Mouse (Mus musculus) lung, adult 2 months (tissue): ENCODE measurements around the gene Myo1b. TPM values are rescaled to one million over a fixed set of nuclear protein-coding genes. Genes with fewer than 3 reads are reported as not detected.

Experiments used
- DNase-seq: peaks from one replicate; pipeline ENCODE4 v3.0.0; 2022
- H3K4me1 ChIP-seq: fragments of 200-500 bp; 2 replicates; pipeline ENCODE4 v1.6.1; 2011; ENCODE audit warnings: low read length; ENCODE audit not compliant: control insufficient read depth, insufficient read depth
- H3K4me3 ChIP-seq: fragments of 200-500 bp; replicated peaks from 2 replicates; pipeline ENCODE3; 2011; ENCODE audit warnings: low read depth, mild to moderate bottlenecking, control low read depth, low read length; ENCODE audit errors: extremely low read depth
- CTCF ChIP-seq: fragments of 200-500 bp; IDR thresholded peaks from 2 replicates; pipeline ENCODE4 v1.5.1; 2011; ENCODE audit warnings: mild to moderate bottlenecking, low read length, control low read depth; ENCODE audit not compliant: insufficient read depth
- POLR2A ChIP-seq: fragments of 200-500 bp; IDR thresholded peaks from 2 replicates; pipeline ENCODE4 v1.6.1; 2011; ENCODE audit warnings: low read depth, mild to moderate bottlenecking, control low read depth, low read length, borderline replicate concordance; ENCODE audit errors: extremely low read depth
- whole genome bisulfite sequencing: fragments of 180-500 bp; shearing (Covaris S2); methylation state at CpG from one replicate; pipeline ENCODE4 v1.1.7; 2018; 5-methylcytosine and 5-hydroxymethylcytosine counted together
- polyA plus RNA-seq: library from polyadenylated mRNA; depleted of rRNA; stranded (reverse); fragments of >200 nt; gene quantifications from 2 replicates; pipeline ENCODE4 v1.2.3, GENCODE M21; 2012; rRNA removed

Gene Myo1b
- polyA plus RNA-seq, result 32.9 and 54.1 TPM in 2 replicates

DNA sequence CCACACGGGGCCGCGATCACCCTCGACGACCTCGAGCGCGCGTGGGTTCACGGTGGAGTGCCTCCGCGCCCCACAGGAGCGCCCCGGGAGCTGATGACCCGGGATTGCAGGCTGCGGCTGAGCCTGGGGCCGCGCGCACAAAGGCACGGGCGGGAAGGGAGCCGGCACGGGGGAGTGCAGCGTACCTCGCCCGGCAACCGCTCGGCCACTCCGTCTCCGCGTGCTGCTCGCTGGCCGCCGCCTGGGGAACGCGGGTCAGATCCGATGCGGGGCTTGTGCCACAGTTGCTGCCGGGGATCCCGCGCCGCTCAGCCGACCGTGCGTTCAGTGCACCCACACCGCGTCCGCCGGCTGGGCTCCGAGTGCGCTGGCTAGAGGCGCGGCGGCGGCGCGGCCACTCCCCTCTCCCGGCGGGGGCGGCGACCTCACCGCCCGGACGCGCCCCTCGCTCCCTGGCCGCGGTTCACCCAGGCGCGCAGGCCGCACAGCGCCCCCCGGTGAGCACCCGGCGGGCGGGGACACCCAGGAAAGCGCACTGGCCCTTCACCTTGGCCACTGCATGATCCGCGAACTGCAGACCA is at the start of gene Myo1b:
TSS of gene Myo1b (minus strand) at position 496 of the 581 bp plus-strand sequence.
- peak; percentile 81 for DNase-seq
- Histone ChIP-seq H3K4me3 (peak within 1 kb of the TSS; percentile 81), H3K4me1 (peaks cover 4% of the 10 kb centered on the region)
- peak; percentile 39 for TF ChIP-seq CTCF
- TF ChIP-seq POLR2A, result peak; percentile 62; the same call in 1 of the 2 replicates
- under 1% methylated on average over 77 of the region's 79 CpGs for WGBS

DNA sequence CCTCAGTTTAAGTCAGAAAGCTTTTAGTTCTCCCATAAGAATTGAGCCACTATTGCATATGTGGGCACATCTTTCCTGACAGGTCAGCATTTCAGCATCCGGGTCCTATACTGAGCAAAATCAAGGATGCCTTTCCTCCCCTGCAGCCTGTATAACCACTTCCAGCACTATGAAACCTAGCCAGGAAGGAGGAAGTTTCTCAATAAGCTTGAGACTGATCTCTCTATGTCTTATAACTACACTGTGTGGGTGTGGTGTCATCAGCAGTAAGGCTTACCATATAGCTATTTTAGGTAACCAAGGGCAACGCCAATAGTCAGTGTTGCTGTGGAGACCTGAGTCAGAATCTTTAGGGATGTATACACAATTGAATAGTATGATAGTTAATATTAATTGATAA is 48.8 kb upstream of the Myo1b start:
- no peak for DNase-seq
- Histone ChIP-seq H3K4me3 (no peak overlapping the region), H3K4me1 (no peaks in the 10 kb centered on the region)
- no peak for TF ChIP-seq CTCF
- TF ChIP-seq POLR2A, result no peak
- 87% methylated on average over 2 of the region's 2 CpGs for WGBS

DNA sequence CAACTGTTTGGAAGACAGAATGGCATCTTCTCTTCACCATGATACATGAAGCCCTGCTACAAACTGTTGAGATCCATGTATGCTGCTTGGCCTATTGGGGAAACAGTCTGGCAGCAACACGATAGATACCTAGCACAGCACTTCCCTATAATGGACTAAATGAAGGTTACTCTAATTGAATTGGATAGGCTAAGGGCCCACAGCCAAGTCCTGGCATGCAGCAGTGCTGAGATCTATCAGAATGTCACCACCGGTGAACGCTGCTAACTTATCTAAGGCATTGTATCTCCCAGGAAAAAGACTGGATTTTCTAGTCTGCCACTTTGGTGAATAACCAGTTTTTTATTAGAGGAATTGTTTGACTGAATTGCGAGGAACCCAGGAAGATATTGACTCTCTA is 31.2 kb upstream of the Myo1b start:
- WGBS, result 76% methylated on average over 4 of the region's 4 CpGs

GRCm38 (mm10) chr1:51944755-51945154 is 28.9 kb upstream of the Myo1b start:
- 26% methylated on average over 5 of the region's 5 CpGs for WGBS
- DNase-seq, result peak; percentile 37
- H3K4me3 ChIP-seq, result no peak overlapping the region
- H3K4me1 ChIP-seq, result no peaks in the 10 kb centered on the region
- TF ChIP-seq CTCF (peak; percentile 52), POLR2A (no peak)

More for the DNA sequence above, 31.2 kb upstream of the Myo1b start:
- no peak overlapping the region for H3K4me3 ChIP-seq
- TF ChIP-seq CTCF (no peak), POLR2A (no peak)
- DNase-seq, result no peak
- H3K4me1 ChIP-seq, result no peaks in the 10 kb centered on the region

DNA sequence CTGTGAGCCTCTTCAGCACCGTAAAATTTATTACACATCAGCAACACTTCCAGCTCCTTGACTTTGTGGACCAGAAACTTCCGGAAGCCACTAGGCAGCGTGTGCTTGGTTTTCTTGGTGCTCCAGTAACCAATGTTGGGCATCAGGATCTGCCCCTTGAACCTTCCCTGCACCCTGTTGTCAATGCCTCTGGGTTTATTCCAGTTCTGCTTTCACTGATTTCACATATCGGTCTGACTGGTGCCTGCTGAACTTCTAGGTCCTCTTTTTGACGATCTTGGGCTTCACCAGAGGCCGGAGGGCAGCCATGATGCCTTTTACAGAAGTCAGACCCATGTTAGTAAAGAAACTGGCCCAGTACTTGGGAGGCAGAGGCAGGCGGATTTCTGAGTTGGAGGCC is 22.5 kb upstream of the Myo1b start:
- DNase-seq, result no peak
- Histone ChIP-seq H3K4me3 (no peak overlapping the region), H3K4me1 (peaks cover 3% of the 10 kb centered on the region; the same call in 1 of the 2 replicates)
- TF ChIP-seq CTCF (no peak), POLR2A (no peak)
- WGBS, result 89% methylated on average over 7 of the region's 7 CpGs

DNA sequence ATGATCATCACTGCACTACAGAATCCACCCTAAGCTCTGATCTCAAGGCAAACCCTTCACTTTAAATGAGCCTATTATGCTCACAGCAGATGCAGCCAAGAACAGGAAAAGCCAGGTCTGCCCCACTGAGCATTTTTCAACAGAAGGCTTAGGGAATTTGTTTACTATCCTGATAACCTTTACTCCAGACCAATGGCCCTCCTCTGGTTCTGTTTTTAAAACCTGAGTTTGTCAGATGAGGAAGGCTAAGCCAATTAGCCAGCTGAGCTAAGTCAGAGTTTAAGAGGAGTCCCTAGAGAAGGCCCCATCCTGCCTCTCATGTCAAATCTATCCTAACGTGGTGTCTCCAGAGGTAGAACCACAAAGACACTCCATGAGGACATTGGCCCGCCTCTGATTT is 19.1 kb upstream of the Myo1b start:
- no peak for DNase-seq
- no peak overlapping the region for H3K4me3 ChIP-seq
- 61% methylated on average over 2 of the region's 2 CpGs for WGBS
- TF ChIP-seq POLR2A, result no peak
- peaks cover 6% of the 10 kb centered on the region; the same call in 1 of the 2 replicates for H3K4me1 ChIP-seq

- no peak for DNase-seq
Observed at GRCm38 (mm10) chr1:51934176-51934924, 18.5 kb upstream of the Myo1b start.

DNA sequence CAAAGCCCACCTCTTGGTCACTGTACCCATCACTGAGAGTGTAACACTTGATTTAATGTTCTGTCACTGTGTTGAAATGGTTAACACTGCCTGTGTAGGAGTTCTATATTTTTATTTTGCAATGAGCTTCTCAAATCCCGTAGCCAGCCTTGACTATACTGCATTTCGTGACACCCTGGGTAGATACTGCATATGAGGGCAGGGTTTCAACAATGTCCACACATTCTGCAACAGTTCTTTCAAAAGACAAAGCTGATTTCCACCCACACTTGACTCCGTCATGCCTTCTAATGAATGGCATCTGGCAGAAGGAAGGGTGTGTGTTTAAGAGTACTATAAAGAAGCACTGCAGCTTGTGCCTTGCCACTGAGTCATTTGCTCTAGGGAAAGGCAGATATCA is 17.0 kb upstream of the Myo1b start:
- TF ChIP-seq CTCF, result no peak
- TF ChIP-seq POLR2A, result no peak
- DNase-seq, result no peak
- Histone ChIP-seq H3K4me1 (peaks cover 6% of the 10 kb centered on the region; the same call in 1 of the 2 replicates), H3K4me3 (no peak overlapping the region)
- 75% methylated on average over 3 of the region's 3 CpGs for WGBS

More at GRCm38 (mm10) chr1:51934176-51934924, 18.5 kb upstream of the Myo1b start:
- 60% methylated on average over 11 of the region's 11 CpGs for WGBS
- TF ChIP-seq CTCF (no peak), POLR2A (no peak)
- peaks cover 6% of the 10 kb centered on the region; the same call in 1 of the 2 replicates for H3K4me1 ChIP-seq
- H3K4me3 ChIP-seq, result no peak overlapping the region

DNA sequence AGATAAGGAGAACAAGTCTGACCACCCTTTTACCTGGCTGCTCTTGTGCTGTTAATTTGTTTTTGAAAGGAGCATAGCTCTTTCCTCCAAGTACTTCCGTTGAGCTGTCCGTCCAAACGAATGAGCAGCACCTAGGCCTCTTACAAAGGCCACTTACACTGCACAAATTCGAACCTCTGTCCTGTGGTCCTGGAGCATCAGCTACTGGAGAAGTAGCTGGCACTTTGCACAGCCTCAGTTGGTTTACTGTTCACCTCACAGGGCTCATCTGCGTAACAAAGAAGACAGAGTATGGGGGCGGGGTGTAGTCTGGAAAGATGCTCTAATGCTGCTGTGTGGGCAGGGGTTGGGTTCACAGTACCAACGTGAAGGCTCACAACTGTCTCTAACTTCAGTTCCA is 15.7 kb upstream of the Myo1b start:
- 70% methylated on average over 7 of the region's 7 CpGs for WGBS
- no peak for TF ChIP-seq CTCF
- no peak for TF ChIP-seq POLR2A
- no peak for DNase-seq

More for the DNA sequence above, 15.7 kb upstream of the Myo1b start:
- Histone ChIP-seq H3K4me3 (no peak overlapping the region), H3K4me1 (peaks cover 6% of the 10 kb centered on the region; the same call in 1 of the 2 replicates)
